Mouse (Mus musculus) macrophage (primary cell): Measurements from ENCODE around the gene Acacb. TPM values are rescaled to one million over a fixed set of nuclear protein-coding genes. Genes with fewer than 3 reads are reported as not detected.

Source experiments
- H3K27ac ChIP-seq: fragments of 350-480 bp; formaldehyde crosslinking; 2 replicates; pipeline ENCODE4 v1.9.0; 2021
- H3K36me3 ChIP-seq: fragments of 350-480 bp; formaldehyde crosslinking; 2 replicates; pipeline ENCODE4 v1.9.0; 2021; ENCODE audit errors: inconsistent target
- H3K4me3 ChIP-seq: fragments of 350-480 bp; formaldehyde crosslinking; 2 replicates; pipeline ENCODE4 v1.9.0; 2021; ENCODE audit errors: inconsistent target
- H3K79me2 ChIP-seq: fragments of 350-480 bp; formaldehyde crosslinking; 2 replicates; pipeline ENCODE4 v1.9.0; 2021; ENCODE audit errors: inconsistent target
- WGBS: methylation state at CpG from one replicate; pipeline ENCODE4 v1.1.7; 2026; ENCODE audit warnings: inconsistent platforms; ENCODE audit not compliant: missing documents; 5-methylcytosine and 5-hydroxymethylcytosine counted together
- polyA plus RNA-seq: library from polyadenylated mRNA; stranded (reverse); fragments of 250-400 nt; gene quantifications from 3 replicates; pipeline ENCODE4 v1.2.4, GENCODE M21; 2018; ENCODE audit warnings: inconsistent platforms

Acacb gene
- polyA plus RNA-seq, 1 experiment from 2014 or later, result 0.29 TPM

GRCm38 (mm10) chr5:114284604-114285397 is 138.5 kb downstream of the Acacb start:
- WGBS, result 66% methylated on average over 11 of the region's 13 CpGs
- H3K79me2 ChIP-seq, result no peaks in the 10 kb centered on the region
- H3K36me3 ChIP-seq, result no peaks in the 10 kb centered on the region
- no peak overlapping the region for H3K27ac ChIP-seq
- no peak overlapping the region for H3K4me3 ChIP-seq

- H3K36me3 ChIP-seq, result no peaks in the 10 kb centered on the region
- H3K4me3 ChIP-seq, result no peak overlapping the region
- H3K79me2 ChIP-seq, result no peaks in the 10 kb centered on the region
- no peak overlapping the region for H3K27ac ChIP-seq
- WGBS, result 98% methylated on average over 3 of the region's 3 CpGs
Measured at GRCm38 (mm10) chr5:114285398-114285700, 139.0 kb downstream of the Acacb start.

DNA sequence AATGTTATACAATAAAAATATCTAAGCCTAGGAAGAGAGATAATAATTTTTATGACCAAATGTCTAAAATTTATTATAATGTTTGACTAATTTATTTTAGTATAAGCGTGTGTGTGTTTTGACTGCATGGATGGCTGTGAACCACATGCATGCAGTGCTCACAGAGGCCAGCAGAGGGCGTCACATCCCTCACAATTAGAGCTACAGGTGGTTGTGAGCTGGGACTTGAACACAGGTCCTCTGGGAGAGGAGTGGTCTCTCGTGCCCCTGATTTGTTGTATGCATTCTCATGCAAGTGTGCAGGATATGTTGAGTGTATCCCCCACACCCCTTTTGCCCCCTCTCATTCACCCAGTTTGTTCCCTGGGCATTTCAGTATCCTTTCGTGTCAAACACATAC is 139.8 kb downstream of the Acacb start:
- Histone ChIP-seq H3K27ac (no peak overlapping the region), H3K36me3 (no peaks in the 10 kb centered on the region), H3K79me2 (no peaks in the 10 kb centered on the region), H3K4me3 (no peak overlapping the region)
- 78% methylated on average over 4 of the region's 4 CpGs for WGBS

GRCm38 (mm10) chr5:114286872-114287571 is 140.7 kb downstream of the Acacb start:
- no peak overlapping the region for H3K27ac ChIP-seq
- H3K4me3 ChIP-seq, result no peak overlapping the region
- 84% methylated on average over 15 of the region's 16 CpGs for WGBS
- no peaks in the 10 kb centered on the region for H3K36me3 ChIP-seq
- no peaks in the 10 kb centered on the region for H3K79me2 ChIP-seq

- Histone ChIP-seq H3K36me3 (no peaks in the 10 kb centered on the region), H3K79me2 (no peaks in the 10 kb centered on the region), H3K4me3 (no peak overlapping the region), H3K27ac (no peak overlapping the region)
- 77% methylated on average over 5 of the region's 5 CpGs for WGBS
Measured at GRCm38 (mm10) chr5:114288396-114288795, 142.1 kb downstream of the Acacb start.

GRCm38 (mm10) chr5:114288874-114289273 is 142.5 kb downstream of the Acacb start, which contains the start of gene Myo1h:
Myo1h (plus strand) TSS chr5:114289166.
- H3K4me3 ChIP-seq, result no peak within 1 kb of the TSS
- no peaks in the 10 kb centered on the region for H3K36me3 ChIP-seq
- WGBS, result 51% methylated on average over 13 of the region's 13 CpGs
- no peaks in the 10 kb centered on the region for H3K79me2 ChIP-seq
- no peak within 1 kb of the TSS for H3K27ac ChIP-seq

DNA sequence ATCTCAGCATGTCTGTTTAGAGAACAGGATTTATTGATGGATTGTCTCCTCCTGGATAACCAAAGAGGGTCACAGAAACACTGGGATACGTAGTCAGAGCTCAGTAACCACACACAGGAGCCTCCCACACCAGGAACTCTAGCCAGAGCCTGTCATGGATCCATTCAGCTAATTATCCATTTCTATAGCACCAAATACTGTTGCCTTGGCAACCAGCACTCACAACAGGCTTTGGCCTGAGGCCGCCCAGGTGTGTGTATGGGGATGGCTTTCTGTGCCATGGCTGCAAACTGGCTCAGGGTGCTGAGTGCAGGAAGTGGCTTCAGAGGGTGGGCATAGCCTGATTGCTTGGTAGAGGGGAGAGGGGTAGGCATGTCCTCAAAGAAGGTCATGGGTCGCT is 143.7 kb downstream of the Acacb start:
- Histone ChIP-seq H3K27ac (no peak overlapping the region), H3K4me3 (no peak overlapping the region), H3K36me3 (no peaks in the 10 kb centered on the region), H3K79me2 (no peaks in the 10 kb centered on the region)
- 83% methylated on average over 3 of the region's 3 CpGs for WGBS

GRCm38 (mm10) chr5:114296693-114297631 is 150.6 kb downstream of the Acacb start:
- H3K4me3 ChIP-seq, result no peak overlapping the region
- no peaks in the 10 kb centered on the region for H3K79me2 ChIP-seq
- H3K27ac ChIP-seq, result no peak overlapping the region
- WGBS, result 72% methylated on average over 22 of the region's 22 CpGs
- no peaks in the 10 kb centered on the region for H3K36me3 ChIP-seq

GRCm38 (mm10) chr5:114298212-114298894 is 152.0 kb downstream of the Acacb start:
- Histone ChIP-seq H3K4me3 (no peak overlapping the region), H3K36me3 (no peaks in the 10 kb centered on the region), H3K79me2 (no peaks in the 10 kb centered on the region), H3K27ac (no peak overlapping the region)
- 69% methylated on average over 18 of the region's 18 CpGs for WGBS

- no peaks in the 10 kb centered on the region for H3K79me2 ChIP-seq
- no peak overlapping the region for H3K27ac ChIP-seq
- no peaks in the 10 kb centered on the region for H3K36me3 ChIP-seq
- H3K4me3 ChIP-seq, result no peak overlapping the region
- WGBS, result 90% methylated on average over 22 of the region's 22 CpGs
Measured at GRCm38 (mm10) chr5:114299156-114299855, 153.0 kb downstream of the Acacb start.

DNA sequence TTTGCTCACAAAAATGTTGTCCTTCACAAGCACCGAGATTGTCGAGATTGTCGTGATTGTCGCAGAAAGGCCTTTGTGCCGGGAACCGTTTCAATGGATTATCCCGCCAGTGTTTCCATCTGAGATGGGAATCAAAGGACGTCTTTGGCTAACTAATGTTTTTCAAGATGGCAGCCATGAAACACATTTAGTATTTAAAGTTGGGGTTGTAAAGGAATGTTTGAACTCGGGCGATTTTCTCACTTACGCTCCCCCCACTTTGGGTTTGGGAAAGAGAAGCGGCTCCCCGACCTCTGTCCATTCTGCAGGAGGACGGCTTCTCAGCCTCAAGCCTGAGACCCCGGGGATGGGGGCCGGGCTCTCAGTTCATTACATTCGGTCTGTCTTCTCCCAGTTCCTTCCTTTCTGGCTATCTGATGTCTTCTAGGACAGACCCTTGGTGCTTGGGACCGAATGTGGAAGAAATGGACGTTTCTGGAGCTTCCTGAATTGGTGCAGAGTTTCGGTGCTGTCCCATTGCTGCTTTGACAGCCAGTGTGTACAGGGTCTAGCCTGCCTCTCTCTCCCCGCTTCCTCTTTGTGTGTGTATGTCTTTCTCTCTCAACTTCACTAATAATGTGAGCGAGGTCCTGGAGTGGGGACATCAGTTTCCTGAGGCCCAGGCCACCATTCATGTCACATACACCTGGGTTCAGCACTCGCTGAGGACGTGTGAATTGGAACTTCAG is 153.7 kb downstream of the Acacb start:
- WGBS, result 78% methylated on average over 23 of the region's 24 CpGs
- no peak overlapping the region for H3K4me3 ChIP-seq
- no peak overlapping the region for H3K27ac ChIP-seq
- H3K79me2 ChIP-seq, result no peaks in the 10 kb centered on the region
- no peaks in the 10 kb centered on the region for H3K36me3 ChIP-seq
